Mouse (Mus musculus): ENCODE measurements around the gene Evc.

Gene Evc

DNA sequence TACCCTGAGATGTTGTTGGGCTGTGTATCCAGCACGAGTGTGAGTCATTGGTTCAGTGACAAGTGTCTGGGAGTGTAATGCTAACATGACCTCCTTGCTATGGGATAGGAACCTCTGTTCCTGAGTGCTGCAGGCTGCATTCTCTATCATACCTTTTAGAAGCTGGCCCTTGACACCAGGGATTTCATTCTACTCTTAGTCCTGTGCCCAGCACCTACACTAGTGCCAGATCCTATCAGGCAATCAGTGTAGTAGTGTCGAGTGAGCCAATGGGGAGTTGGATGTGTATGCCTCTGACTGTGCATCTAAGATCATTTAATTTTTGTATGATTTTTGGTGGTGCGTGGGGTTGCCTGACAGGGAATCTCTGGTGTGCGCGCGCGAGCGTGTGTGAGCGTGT lies 95.5 kb downstream of the Evc start:
- no peak for DNase-seq

DNA sequence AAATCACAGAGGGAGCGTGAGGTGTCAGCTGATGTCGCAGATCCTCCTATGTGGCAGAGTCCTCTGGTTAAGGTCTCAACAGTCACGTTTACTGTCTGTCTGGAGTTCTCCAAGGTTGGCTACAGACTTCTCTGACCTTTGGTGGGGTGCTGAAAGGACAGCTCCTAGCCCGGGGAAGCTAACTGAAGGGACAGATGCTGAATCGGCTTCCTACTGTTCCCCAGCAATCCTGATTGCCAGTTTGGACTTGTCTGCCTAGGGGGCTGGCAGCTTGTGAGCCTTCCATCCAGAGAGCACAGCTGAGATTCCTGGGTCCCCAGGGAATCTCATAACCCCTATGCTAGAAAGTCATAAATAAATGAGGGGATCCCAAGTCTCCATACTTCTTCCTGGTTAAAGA lies 96.1 kb downstream of the Evc start:
- peak; percentile 69 for DNase-seq
